Mouse (Mus musculus): ENCODE data around the gene Tuba3a.

The Tuba3a gene

GRCm38 (mm10) chr6:125265239-125265638 lies 20.6 kb downstream of the Tuba3a start:
- DNase-seq: peak; percentile 48

DNA sequence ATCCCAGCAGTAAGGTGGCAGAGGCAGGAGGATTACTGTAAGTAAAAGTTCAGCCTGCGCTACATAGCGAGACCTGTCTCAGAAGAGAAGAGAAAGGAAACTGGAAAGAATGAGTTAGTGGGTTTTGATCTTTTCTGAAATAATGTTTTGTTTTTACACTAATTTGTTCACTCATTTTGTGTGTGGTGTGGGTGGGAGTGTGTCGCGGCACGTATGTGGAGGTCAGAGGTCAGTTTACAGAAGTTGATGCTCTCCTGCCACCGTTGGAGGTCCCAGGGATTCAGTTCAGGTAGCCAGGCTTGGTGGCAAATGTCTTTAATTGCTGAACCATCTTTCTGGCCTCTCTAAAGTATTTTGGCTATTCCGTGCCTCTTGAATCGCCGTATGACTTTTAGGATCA lies 21.6 kb downstream of the Tuba3a start:
- DNase-seq: no peak

GRCm38 (mm10) chr6:125260006-125260555 lies 25.8 kb downstream of the Tuba3a start:
- DNase-seq: no peak

- DNase-seq: peak; percentile 61
Observed at GRCm38 (mm10) chr6:125256222-125256966, 29.4 kb downstream of the Tuba3a start.

DNA sequence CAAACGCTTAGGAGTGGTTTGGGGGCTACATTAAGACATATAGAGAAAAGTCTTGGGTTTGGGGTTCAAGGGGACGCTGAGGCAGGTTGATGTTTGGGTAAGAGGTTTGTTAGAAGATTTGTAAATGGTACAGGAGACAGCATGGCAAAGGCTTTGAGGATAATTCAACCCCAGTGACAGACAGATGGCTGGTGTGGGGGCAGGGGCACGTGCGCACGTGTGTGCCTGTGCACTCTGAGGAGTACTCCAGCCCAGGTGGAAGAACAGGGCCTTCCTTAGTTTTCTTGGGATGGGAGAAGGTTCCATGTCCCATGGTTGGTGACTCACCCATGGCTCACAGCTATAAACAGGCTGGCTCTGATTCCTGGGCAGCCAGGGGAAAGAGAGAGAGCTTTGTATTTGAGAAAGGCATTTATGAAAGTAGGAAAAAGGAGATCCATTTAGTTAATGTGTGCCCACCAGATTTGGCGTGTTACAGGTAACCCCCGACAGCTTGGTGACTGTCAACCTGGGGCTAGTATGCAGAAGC lies 30.3 kb downstream of the Tuba3a start:
- no peak for DNase-seq

DNA sequence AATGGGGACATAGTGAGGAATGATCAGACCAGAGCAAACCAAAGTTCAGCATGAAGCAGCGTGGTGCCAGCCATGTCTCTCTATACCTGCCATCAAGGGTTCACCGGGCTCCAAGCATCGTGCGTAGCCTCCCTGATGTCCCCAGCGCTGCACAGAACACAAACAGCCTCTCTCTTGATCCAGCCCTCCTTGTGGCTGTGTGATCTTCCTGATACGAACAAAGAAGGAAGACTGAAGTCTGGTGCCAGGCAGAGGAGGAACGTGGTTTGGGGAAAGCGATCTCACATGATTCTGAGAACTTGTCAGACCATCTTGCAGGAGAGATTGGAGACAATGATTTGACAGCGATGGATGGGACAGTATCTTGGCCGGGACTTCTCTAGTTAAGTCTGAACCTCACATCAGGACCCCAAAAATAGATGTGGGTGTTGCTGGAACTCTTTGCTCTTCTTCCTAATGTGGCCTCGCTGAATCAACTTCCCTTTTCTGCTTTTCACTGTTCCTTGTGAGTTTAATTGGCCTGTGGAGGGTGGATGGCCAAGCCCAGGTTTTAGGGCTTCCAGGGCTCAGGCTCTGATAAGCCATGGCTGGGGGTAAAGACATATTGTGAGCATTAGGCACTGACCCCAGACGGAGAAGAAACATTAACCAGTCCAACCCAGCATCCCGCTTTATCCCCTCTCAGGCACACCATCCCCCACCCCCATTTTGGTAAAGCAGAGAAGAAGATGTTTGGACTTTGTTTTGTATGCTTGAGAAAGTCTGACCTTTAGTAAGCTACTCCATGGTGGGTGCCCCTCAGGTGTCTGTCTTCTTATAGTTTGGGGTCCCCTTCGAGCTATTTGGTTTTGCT lies 31.8 kb downstream of the Tuba3a start:
- peak; percentile 50 for DNase-seq

DNA sequence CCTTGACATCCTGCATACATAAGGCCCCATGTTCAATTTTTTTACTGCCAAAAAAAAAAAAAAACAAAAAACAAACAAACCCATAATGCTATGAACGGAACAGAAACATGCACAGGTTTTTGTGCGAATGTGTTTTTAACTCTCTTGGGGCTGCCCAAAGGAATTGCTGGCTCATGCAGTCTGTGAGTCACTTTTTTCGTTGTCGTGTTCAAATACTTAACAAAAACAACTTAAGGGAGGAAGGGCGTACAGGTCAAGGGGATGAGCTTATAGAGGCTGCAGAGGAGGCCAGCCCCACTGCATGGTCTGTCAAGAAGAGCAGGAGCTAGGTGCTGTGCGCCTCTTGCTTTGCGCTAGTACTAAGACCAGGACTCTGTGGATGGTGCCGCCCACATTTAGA lies 33.1 kb downstream of the Tuba3a start:
- DNase-seq: no peak

DNA sequence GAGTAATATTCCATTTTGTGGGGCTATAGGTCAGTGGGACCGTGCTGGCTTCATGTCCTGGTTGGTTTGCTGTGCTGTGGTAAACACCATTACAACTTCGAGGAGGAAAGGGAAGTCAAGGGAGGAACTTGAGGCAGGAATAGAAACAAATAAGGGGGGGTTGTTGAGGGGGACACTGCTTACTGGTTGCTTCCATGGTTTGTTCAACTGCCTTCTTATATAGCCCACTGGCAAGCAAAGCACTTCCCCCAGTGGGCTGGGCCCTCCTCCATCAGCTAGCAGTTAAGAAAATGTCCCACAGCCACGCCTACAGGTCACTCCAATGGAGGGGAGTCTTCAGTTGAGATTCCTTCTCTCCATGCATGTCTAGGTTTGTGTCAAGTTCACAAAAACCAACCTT lies 33.6 kb downstream of the Tuba3a start:
- peak; percentile 49 for DNase-seq

DNA sequence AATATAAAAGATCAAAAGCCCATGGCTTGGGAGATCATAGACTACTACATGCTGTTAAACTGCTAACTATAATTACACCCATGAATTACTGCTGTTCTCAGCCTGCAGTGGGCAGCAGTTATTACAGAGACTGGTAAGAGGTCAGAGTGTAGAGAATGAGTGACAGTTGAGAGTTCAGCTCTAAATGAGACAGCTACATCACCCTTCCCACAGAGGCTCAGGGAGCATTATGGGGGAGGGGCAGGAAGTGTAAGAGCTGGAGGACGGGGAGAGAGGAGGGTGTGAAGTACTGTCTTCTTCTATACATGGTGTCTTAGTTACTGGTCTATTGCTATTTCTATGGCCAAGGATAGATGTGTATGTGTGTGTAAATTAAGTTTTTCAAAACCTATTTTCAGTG lies 41.3 kb downstream of the Tuba3a start:
- no peak for DNase-seq

DNA sequence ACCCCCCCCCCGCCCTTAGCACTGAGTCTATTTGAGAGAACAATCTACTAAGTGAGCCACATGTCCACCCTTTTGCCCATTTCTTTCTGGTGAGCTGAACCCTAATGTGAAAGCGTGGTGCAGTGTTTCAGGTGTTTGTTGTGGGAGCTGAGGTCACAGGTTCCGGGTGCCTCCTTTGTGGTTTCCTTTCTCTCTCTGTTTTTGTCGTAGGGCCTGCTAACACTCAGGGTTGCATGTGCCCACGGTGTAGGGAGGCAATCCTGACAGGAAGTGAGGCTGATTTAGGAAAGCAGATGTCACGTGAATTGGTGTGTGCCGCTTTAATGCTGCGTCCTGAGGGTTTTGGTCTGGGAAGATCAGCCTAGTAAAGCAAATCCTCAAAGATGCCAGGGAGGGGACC lies 44.3 kb downstream of the Tuba3a start:
- no peak for DNase-seq

DNA sequence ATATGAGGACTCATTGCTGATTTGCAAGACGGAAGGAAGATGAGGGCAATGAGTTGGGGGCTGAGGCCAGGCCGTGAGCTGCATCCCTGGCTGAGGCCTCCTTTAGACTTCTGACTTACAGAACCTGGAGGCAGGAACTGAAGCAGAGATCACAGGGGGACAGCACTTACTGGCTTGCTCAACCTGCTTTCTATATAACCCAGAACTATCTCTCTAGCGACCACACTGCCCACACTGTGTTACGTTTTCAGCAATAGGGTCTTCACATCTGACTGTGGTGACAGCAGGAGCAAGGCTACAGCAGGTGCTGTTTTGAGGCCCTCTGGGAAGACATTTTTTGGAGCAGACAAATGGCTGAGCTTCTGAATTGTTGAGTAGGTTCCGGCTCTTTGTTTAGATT lies 45.2 kb downstream of the Tuba3a start:
- no peak for DNase-seq

DNA sequence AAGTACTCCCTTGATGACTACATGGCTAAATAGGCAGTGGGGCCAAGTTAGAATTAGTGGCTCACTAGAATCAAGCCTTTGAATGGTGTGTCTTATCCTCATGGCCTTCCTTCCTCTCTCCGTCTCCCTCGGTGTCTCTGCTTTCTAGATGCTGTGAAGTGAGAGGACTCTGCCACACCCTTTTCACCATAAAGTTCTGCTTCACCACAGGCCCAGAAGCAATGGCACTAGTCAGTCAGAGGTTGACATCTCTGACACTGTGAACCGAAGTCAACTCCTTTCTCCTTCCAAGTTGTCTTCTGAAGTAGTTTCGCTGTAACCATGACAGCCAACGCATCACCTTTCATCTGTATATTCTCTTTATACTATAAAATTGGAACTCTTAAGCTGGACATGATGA lies 46.3 kb downstream of the Tuba3a start:
- DNase-seq: no peak

DNA sequence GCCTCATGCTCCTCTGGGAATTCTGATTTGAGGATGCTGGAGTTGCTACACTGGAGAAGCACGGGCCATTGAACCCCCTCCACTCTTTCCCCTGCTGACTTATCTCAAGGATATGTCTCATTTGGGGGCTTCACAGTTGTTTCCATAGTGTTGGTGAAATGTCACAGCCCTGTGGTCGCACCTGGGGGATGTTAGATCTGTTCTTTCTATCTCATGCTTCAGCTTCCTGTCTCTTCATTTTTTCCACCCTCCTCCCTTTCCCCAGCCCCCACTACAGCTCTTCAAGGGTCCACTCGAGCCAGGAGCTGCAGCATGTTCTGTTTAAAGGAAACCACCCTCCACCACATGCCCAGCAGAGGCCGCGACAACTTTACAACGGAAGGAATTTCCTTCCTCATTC lies 47.4 kb downstream of the Tuba3a start:
- DNase-seq: no peak

DNA sequence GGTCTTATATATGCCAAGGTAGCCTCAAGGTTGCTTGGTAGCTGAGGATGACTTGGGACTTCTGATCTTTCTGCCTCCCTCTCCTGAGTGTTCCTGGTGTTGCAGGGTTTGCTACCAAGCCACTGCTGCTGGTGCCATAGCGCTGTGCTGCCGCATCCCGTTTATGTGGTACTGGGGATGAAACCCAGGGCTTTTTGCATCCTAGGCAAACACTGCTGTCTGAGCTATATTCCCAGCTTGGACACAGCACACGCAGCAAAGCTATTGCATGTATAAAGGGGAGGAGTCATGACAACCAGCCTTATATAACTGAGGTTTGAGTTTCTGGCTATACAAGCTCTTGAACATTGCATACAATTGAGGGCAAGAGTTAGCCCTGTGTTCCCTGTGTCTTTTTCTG lies 48.4 kb downstream of the Tuba3a start:
- no peak for DNase-seq

- DNase-seq: no peak
Observed at GRCm38 (mm10) chr6:125236782-125237181, 49.1 kb downstream of the Tuba3a start, which contains the start of gene Cd27. Gene Cd27, minus strand, starts transcription at chr6:125237010.

- no peak for DNase-seq
Observed at GRCm38 (mm10) chr6:125236341-125236740, 49.5 kb downstream of the Tuba3a start.

DNA sequence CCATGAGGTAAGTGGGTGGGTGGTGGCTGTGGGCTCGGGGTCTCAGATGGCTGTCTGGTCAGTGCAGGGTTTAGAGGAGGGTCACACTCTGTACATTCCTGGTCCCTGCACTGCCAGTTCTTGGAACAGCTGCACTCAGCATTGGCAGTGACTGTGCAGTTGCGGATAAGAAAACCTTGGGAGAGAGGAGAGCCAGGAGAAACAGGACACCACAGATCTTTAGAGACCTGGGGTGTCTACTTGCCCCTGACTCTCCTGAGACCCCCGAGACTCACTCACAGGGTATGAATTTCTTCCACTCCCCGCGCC lies 51.4 kb downstream of the Tuba3a start:
- no peak for DNase-seq

- DNase-seq: peak; percentile 52
Observed at GRCm38 (mm10) chr6:125233816-125234519, 51.9 kb downstream of the Tuba3a start.

DNA sequence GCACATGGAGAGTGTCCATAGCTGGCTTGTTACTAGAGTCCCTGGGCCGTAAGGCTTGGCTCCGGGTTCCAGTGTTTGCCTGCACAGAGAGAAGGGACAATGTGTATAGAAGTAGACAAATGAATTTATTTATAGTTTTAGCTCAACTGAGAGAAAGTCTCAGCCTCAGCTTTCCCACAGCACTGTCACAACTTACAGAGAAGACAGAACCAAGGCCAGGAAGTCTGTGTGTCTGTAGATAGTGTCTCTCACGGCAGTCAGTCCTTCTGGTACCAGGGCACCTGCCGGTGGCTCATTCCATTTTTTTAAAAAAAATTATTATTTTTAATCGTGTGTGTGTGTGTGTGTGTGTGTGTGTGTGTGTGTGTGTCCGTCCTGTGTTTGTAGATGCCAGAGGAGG lies 53.3 kb downstream of the Tuba3a start:
- no peak for DNase-seq

DNA sequence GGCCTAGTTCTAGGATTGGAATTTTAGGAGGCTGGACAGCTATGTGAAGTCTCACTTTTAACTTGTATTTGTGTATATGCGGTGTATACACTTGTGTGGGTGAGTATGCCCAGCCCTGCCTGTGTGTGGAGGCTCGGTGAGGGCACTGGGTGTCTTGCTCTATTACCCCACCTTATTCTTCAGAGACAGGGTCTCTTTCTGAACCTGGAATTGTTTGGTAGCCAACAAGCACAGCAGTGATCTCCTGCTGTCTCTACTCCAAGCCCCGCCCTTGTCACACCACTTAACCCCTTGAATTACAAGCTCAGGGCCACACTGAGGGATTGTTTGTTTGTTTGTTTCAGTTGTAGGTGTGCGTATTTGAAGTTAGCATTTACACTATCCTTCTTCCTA lies 53.8 kb downstream of the Tuba3a start:
- peak; percentile 44 for DNase-seq

DNA sequence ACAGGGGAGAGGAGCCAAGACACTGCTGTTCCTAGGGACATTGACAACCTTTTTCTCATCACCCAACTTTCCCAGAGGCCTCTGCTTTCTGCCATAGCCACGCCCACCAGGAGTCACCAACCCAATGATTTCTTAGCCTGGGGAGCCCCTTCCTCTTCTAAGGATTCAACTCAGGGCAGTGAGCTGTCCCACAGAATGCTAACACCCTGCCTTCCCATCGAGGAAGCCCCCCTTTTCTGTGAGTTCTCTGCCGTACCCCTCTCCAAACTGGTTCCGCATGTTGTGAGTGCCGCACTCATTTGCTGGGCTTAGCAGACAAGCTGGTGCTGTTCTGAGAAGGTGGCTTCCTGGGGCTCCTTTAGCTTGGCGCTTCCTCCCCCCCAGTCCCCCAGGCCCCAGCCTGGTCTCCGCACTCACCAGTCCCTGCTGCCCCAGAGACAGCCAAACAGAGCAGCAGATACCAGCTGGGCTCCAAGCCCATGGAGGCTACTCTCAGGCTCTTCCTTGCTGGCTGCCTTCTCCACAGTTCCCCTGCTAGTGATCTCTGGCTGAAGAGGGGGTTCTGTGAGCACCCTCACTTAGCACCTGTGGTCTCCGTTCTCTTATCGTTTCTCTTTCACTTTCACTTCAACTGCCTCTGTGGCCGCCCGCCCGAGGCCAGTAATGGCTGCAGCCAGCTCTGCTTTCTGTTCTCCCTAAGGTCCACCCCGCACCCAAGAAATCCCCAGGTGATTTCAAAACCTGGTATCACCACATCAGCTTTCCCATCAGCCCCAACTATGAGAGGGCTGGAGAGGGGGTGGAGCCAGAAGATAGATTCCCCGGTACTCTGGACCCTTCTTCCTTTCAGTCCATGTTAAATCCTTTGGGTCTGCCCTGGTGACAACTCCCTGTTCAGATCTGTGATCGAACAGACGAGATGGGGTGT lies 54.5 kb downstream of the Tuba3a start, which contains the start of gene Tapbpl:
TSS of gene Tapbpl (minus strand) at position 744 of the 928 bp plus-strand sequence.
- DNase-seq: peak; percentile 82

- DNase-seq: no peak
Observed at GRCm38 (mm10) chr6:125230571-125230970, 55.3 kb downstream of the Tuba3a start.

Measured in lung, postnatal 36 days (tissue).